Mouse (Mus musculus) A20 (cell line): ENCODE measurements around the gene Mast3.

ENCODE experiments used
- DNase-seq: peaks from one replicate; pipeline ENCODE4 v3.0.0-alpha.2; 2011; ENCODE audit warnings: low read depth, low spot score

The Mast3 gene

DNA sequence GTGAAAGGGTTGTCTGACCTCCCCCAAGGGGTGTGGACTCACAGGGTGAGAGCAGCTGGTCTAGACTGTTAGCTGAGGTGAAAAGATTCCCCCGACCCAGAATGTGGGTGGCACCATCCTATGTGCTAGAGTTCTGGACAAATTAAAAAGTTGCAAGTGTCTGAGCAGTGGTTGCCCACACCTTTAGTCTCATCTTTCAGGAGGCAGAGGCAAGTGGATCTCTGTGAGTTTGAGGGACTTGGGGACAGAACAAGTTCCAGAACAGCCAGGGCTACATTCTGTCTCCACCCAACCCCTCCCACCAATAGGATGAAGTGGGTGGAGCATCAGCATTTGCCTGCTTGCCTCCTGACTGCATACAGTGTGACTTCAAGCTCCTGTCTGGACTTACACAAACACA, 42.7 kb downstream of the Mast3 start:
- peak; percentile 63 for DNase-seq

DNA sequence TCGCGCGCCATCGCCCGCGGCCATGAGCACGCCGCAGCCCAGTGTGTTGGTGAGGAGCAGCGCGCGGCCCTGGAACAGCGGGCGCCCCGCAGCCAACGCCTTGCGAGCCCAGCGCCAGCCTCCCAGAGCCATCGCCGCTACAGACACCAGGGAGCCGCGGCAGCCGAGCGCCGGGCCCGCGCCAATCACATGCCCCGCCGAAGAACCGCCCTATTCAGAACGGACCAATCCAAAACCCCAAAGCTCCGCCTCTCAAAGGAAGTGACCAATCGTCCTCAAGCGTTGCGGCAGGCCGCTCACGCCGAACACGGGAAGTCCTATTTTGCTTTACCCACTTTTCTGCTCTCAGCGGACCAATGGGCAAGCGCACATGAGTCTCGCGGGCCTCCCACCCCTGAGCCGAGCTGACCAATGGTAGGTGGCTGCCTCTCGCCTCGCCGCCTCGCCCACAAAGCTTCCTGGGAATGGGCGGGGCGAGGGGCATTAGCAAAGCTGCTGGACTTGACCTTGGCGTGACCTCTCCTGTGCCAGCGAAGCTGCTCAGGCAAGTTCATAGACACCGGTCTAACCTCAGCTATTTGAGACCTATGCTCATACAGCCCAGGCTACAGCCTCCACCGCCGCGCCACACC, 44.0 kb downstream of the Mast3 start, which contains the start of gene Mpv17l2:
Gene Mpv17l2 (minus strand): TSS at position 172 of the 632 bp plus-strand sequence.
- peak; percentile 99 for DNase-seq

DNA sequence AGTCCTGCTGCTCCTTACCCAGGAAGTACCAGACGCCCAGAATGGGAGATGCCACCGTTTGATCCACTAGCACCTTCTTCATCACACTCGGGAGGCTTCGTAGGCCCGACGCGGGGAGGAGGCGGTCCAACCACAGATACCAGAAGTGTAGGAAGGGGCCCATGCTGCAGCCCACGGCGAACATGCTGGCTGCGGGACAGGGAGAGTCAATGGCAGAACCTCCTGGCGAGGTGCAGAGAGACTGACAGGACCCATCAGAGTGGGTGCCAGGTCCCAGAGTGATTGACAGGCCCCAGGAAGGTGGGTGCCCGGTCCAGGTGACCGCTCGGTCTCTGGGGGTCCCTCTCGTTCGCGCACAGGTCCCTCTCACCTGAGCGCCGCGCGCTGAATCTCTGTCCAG, 44.5 kb downstream of the Mast3 start:
- DNase-seq = peak; percentile 60

DNA sequence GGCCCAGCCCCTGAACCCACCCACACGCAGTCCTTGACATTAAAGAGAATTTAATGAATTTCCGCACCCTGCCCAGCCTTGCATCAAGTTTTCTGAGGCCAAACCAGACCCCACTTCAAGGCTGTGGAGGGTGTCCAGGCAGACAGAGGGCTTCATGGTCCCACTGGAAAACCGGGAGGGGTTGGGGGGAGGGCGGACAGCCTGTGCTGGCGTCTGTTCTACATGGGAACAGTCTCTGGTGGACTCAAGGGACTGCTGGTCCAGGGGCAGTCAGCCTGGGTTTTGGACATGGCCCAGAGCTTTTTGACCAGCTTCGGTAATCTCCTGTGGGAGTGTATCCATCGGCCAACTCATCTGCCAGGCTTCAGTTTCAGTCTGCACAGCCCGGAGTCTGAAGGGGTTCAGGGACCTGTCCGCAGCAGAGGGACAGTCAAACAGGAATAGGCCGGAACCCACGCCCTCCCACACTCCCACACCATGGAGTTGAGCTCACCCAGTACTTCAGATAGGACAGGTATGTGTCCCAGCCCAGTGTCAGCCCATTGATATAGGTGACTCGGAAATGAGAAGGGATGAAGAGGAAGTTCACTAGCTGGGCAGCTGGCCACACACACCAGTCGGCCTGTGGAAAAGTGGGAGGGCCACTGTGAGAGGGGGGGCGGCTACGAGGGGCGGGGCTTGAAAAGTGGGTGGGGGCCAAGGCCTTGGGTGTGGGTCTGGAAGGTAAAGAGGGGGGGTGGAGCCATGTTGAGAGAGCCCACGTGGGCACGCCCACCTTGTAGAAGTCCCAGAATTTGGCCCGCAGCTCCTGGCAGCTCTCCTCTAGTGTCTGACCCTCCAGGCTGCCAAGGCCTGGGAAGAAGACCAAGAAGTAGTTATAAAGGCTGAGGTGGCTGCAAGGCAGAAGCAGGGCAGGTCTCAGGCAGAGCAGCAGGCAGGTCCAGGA, 46.0 kb downstream of the Mast3 start:
- no peak for DNase-seq

DNA sequence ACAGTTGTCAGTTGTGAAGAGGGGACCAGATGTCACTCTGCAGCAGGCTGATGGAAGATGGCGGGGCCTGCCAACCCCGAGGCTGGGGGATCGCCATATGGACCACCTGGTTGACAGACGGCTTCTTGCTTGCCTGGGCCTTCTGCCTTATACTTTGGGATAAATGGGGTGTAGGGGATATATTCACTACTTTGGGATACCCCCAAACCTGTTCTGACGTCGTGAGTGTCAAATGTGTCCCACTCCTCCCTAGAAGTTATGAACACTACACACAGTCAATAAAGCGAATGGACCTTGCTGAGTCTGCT, 46.6 kb downstream of the Mast3 start:
- DNase-seq = no peak

DNA sequence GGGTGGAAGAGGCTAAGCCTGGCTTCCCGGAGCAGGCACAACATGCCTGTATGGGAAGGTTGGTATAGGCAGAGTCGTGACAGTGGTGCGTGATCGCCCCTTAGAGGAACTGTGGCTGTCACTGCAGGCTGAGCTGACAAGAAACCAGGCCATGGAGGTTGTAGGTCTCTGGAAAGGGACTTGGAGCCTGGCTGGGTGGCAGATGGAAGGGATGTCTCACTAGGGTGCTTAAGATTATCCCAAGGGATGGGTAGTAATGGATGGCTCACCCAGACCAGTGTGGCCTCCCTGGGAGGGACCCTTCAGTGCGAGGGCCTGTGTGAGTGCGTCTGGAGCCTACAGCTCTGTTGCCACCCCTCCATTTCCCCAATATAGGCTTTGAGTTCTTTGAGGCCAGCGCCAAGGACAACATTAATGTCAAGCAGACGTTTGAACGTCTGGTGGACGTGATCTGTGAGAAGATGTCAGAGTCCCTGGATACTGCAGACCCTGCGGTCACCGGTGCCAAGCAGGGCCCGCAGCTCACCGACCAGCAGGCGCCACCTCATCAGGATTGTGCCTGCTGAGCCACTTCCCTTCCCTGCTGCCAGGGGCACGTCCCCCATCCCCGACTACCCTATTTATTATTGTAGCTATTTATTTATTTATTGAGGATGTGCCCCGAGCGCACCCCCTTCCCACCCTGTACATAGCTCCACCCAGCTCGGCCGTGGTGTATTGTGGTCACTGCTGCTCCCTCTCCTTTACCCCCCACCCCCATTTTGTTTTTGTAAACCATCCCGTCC, 47.1 kb downstream of the Mast3 start:
- DNase-seq = peak; percentile 63

DNA sequence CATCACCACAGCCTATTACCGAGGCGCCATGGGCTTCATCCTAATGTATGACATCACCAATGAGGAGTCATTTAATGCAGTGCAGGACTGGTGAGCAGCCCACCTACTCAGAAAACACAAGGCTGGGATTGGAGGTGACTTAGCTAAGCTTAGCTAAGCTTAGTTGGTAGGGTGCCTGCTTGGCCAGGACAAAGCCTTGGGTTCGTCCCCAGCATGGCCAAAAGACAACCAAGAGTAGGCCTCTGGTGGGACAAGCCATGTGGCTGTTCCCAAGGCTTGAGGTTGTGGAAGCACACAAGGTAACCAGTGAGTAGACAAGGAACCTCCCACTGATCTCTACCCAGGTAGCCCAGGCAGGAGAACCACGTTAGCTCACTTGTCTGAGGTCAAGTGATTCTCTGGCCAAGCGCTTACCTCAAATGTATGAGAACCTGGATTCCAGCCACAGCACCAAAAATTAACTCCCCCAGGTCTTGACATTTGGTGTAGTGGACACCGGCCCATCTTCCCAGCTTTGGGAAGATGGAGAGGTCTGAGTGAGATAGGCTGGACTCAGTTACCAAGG, 48.3 kb downstream of the Mast3 start:
- DNase-seq = no peak

DNA sequence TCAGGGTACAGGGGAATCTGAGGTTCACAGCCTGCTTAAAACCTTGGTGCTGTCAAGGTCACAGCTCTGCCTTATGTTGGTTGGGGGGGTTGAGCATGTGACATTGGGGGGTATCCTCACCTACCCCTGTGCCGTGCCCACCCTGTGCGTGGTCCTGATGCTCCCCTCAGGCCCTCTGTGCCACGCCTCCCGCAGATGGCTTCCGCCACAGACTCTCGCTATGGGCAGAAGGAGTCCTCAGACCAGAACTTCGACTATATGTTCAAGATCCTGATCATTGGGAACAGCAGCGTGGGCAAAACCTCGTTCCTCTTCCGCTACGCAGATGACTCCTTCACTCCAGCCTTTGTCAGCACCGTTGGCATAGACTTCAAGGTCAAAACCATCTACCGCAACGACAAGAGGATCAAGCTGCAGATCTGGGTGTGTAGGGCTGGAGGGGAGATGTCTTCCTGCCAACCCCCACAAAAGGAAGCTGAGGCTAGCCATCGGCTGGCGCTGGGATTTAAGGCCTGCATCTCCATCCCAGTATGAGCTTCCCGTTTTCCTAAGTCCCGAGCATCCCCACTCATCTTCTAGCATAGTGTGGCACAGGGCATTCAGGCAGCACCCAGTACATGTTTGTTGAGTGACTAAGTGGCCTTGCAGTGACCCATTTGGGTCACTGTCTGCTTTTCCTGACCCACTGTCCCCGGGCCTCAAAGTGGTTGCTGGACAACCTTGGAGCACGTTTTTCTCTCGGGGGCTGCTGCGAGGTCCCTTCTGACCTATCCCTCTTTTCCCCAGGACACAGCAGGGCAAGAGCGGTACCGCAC, 49.0 kb downstream of the Mast3 start:
- no peak for DNase-seq

DNA sequence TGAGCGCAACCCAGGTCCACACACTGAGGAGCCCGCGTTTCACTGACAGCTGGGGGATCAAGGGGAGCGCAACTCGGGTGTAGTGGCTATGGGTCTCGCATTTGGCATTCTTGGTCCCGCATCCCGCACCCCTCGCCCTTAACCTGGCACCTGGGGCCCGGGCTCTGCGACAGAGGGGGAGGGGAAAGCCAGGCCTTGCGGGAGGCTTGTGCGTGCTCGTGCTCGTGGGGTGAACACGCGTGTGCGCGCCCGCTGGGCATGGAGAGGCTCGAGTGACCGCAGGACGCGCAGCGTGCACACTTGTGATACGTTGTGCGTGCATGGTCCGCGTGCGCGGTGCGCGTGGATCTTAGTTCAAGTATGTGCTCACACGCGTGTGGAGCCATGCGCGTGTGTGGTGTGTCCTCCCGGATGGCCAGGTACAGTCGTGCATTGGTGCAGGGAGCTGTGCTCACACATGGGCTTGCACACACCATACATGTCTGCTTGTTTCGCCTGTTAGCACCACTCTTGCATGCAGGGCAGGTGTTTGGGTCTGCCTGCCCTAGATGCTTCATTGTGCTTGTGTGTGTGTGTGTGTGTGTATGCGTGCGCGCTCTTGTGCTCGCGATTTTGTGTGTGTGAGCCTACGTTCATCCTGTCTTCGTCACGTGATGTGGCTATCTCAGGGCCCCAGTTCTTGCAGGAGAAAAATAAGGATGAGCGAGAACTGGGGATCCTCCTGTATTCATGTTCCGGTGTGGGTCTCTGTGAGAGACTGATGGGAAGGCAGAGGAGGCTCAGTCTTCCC, 49.8 kb downstream of the Mast3 start:
- DNase-seq = peak; percentile 50

DNA sequence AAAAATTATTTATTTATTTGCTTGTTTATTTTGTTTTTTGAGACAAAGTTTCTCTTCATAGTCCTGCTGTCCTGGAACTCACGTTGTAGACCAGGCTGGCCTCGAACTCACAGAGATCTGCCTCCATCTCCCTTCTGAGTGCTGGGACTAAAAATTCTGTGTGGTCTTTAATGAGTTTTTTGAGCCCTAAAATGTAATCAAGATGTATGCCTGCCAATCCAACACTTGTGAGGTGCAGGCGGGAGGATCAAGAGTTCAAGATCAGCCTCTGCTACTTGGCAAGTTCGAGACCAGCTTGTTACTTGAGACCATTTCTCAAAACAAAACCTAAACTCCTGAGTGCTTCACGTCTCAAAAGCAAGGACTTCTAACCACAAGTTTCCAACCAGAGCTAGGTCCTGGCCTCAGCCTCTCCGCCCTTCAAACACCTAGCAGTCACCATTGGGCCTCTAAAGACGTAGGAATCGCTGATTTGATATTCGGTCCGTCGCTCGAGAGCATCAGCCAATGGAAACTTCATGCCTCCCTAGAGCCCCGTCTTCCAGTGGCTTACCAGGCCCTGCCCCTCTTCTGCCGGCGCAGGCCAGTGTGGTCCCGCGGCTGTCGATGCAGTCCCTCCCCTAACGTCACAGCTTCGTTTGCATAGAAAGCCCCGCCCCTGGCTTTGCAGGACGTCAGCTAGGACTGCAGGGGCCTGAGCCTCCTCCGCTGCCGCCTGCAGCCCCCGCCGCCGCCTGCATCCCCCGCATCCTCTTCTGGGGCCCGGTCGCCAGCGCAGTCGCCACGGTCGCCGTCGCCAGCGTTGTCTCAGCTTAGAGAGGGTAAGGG, 50.6 kb downstream of the Mast3 start, which contains the start of gene Rab3a:
Gene Rab3a (plus strand): TSS at position 637 of the 828 bp plus-strand sequence.
- peak; percentile 99 for DNase-seq

DNA sequence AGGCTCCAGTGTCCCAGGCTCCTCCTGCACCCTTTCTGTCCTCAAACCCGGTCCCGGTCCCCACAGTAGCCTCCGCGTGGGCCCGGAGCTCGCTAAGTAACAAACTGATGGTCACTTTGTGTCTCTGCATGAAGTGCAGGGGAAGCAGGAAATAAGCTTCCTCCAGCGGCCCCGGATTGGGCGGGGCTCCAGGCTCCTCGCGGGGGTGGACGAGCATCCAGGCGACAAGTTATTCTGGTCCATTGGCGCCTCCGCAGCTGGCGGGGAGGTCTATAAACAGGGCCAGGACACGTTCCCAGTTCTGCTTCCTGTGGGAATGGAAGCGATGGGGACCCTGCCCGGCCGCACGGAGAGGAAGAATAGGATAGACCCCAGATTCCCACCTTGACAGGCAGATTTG, 51.7 kb downstream of the Mast3 start:
- peak; percentile 82 for DNase-seq

DNA sequence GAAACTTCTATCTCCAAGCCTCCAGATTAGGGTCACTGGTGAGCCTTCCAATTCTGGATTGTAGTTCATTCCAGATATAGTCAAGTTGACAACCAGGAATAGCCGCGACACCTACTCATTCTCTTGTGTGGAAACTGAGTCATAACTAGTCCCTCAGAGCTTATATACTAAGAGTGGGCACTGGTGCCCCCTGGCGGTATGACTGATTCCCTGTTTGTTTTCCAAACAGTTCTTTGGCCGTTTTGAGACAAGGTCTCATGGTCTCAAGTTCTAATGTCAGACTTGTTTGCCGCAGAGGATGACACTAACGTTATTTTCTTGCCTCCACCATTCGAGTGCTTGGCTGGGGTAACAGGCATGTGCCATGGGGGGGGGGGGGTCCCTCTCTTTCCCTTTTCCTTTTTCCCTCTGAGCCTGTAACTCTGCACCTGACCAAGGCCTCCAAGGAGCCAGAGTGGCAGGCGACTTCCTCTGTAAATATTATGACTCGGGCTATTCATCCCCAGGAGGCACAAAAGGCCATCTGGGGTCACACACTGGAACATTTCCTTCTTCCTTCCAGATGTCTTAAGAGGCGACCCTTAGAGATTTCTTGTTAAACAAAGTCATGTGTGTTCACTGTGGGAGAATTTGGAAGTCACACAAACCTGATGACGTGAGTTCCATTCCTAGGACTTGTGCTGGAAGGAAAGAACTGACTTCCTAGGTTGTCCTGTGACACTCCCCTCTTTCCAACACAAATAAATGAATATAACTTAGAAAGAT, 52.7 kb downstream of the Mast3 start:
- peak; percentile 84 for DNase-seq

DNA sequence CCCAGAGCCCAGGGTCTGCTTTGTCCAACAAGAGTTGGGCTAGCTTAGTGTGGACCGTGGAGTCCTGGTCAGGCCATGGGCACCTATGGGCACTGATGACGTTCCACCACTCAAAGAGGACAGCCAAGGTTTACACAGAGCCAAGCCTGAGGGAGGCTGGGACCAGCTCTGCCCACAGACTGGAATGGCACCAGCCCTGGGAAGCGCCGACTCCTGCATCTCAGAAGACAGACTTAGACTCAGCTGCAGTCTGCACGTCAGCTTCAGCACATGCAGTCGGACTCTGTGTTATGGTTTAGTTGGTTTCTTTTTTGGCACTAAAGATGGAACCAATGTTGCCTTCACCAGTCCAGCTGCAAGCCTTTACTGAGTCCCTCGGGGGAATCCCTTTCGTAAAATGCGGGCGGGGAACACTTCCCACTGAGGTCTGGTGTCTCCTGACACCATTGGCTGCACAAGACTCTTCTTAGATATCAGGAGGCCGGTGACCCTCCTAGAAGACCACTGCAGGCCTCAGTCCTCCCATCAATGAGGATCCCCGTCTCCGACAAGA, 54.6 kb downstream of the Mast3 start:
- no peak for DNase-seq

DNA sequence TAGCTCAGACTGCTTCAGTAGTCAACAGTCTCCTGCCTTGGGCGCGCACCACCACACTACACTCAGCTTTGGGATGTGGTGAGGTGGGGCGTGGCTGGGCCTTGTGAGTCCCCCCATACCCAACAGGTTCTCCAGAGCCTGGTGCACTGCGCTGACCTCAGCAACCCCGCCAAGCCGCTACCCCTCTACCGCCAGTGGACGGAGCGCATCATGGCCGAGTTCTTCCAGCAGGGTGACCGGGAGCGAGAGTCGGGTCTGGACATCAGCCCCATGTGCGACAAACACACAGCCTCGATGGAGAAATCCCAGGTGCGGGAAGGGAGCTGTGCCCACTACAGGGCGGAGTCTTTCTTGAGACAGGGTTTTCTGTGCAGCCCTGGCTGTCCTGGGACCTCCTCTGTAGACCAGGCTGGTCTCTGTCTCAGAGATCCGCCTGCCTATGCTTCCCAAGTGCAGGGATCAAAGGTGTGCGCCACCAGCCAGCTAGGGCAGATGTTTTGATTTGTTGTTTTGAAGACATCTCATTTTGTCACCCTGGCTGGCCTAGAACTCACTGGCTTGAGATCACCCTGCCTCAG, 55.7 kb downstream of the Mast3 start:
- no peak for DNase-seq

DNA sequence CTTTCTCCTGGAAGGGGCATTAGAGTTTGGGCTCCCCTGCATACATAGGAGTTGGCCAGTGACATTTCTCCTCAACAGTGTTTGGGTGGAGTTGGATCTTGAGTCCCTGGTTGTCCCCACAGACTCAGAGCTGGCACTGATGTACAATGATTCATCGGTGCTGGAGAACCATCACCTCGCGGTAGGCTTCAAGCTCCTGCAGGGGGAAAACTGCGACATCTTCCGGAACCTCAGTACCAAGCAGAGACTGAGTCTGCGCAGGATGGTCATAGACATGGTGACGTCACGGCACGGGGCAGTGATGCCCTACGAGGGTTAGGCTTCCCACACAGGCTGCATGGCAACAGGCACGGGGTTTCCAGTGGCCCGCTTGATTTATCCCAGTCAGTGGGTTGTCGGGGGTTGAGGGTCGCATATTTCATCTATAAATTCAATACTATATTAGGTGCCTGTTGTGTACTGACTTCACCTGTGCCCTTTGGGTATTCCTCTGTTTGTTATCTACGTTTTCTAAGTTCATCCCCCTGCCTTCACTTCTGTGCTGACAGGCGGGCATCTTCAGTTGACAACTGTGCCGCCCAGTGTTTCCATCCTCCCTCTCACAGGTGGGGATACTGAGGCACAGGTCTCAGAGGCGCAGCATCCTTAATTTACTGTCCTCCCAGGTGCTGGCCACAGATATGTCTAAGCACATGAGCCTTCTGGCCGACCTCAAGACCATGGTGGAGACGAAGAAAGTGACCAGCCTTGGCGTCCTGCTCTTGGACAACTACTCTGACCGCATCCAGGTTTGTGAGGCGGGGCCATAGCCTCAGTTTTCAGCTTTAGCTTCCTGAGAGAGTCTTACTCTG, 56.4 kb downstream of the Mast3 start:
- no peak for DNase-seq

DNA sequence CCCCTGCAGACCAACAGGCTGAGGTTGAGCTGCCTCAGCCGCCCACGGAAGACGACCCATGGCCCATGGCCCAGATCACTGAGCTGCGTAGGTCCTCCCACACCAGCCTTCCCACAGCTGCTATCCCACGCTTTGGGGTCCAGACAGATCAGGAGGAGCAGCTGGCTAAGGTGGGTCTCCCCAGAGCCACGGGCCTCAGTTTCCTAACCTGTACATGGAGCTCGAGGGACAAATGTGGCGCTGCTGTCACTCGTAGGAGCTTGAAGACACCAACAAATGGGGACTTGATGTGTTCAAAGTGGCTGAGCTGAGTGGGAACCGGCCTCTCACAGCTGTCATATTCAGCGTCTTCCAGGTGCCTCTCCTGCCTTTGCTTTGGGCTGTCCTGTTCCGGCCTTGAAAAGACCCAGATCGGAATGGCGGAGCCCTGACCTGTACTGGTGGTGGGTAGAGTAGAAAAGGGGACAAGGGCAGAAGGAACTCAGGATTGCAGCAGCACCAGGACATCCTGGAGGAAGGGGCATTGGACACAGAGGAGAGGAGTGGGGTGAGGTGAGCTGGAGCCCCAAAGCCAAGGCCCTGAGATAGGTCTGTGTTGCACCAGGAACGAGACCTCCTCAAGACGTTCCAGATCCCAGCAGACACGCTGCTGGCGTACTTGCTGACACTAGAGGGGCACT, 57.5 kb downstream of the Mast3 start:
- DNase-seq = no peak
